Mouse (Mus musculus) liver, embryonic 15.5 days (tissue): ENCODE results near the gene Ksr2. TPM values are rescaled to one million over a fixed set of nuclear protein-coding genes. Genes with fewer than 3 reads are reported as not detected.

Source experiments
- ATAC-seq: fragments of 200-750 bp; cut with Nextera tagmentation; 2 replicates; pipeline ENCODE4 v1.8.0; 2017; ENCODE audit warnings: moderate number of reproducible peaks, mild to moderate bottlenecking, moderate library complexity; ENCODE audit not compliant: insufficient read depth
- H3K27ac ChIP-seq: fragments of 300-500 bp; sonication (generic); replicated peaks from 2 replicates; pipeline ENCODE4 v1.5.1; 2015; ENCODE audit warnings: mild to moderate bottlenecking, inconsistent platforms
- H3K27me3 ChIP-seq: fragments of 300-500 bp; sonication (generic); 2 replicates; pipeline ENCODE4 v1.6.1; 2015; ENCODE audit warnings: mild to moderate bottlenecking, inconsistent platforms
- H3K36me3 ChIP-seq: fragments of 300-500 bp; sonication (generic); replicated peaks from 2 replicates; pipeline ENCODE4 v1.6.1; 2015; ENCODE audit warnings: moderate library complexity, mild to moderate bottlenecking, inconsistent platforms
- H3K4me1 ChIP-seq: fragments of 300-500 bp; sonication (generic); replicated peaks from 2 replicates; pipeline ENCODE4 v1.6.1; 2015; ENCODE audit warnings: inconsistent platforms
- H3K4me2 ChIP-seq: fragments of 300-500 bp; sonication (generic); 2 replicates; pipeline ENCODE4 v1.6.1; 2015; ENCODE audit warnings: moderate library complexity, mild to moderate bottlenecking, inconsistent platforms
- H3K4me3 ChIP-seq: fragments of 300-500 bp; sonication (generic); replicated peaks from 2 replicates; pipeline ENCODE4 v1.5.1; 2015; ENCODE audit warnings: mild to moderate bottlenecking, inconsistent platforms
- H3K9ac ChIP-seq: fragments of 300-500 bp; sonication (generic); 2 replicates; pipeline ENCODE4 v1.6.1; 2015; ENCODE audit warnings: moderate library complexity, mild to moderate bottlenecking, inconsistent platforms
- H3K9me3 ChIP-seq: fragments of 300-500 bp; sonication (generic); replicated peaks from 2 replicates; pipeline ENCODE4 v1.6.1; 2016; ENCODE audit warnings: inconsistent platforms
- WGBS: fragments of 180-500 bp; shearing (Covaris S2); methylation state at CpG from one replicate; pipeline ENCODE4 v1.1.7; 2015; ENCODE audit warnings: mixed read lengths; ENCODE audit not compliant: insufficient replicate concordance; 5-methylcytosine and 5-hydroxymethylcytosine counted together
- polyA plus RNA-seq: library from polyadenylated mRNA; unstranded; fragments of >200 nt; fragmentation: Nextera tagmentation; extraction: Ambion mirVana; gene quantifications from 2 replicates; pipeline ENCODE4 v1.2.1, GENCODE M21; 2015

Ksr2 gene
- polyA plus RNA-seq, 1 experiment from 2014 or later = 0.10 TPM

DNA sequence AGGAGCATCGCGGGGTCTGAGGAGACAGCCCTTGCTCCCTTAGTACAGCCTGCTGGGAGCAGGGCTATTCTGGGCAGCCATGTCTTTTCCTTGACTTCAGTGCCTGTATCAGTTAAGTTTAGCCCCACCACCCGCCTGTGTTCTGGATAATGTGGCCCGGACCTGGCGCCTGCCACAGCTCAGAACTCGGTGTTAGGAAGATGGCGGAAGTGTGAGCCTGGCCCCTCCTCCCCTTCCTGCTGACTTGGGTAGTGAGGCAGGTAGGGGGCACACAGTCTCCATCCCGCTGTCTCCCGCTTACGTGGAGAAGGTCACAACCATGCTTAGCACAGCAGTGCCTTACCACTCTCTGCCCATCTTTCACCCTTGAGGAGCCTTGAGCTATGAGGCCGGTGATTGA lies 68.2 kb downstream of the Ksr2 start:
- H3K9ac ChIP-seq = no peak overlapping the region
- no peak overlapping the region for H3K27ac ChIP-seq
- no peaks in the 10 kb centered on the region for H3K9me3 ChIP-seq
- WGBS = 74% methylated on average over 11 of the region's 11 CpGs
- ATAC-seq = no peak
- no peaks in the 10 kb centered on the region for H3K4me1 ChIP-seq
- H3K4me3 ChIP-seq = no peak overlapping the region
- no peaks in the 10 kb centered on the region for H3K27me3 ChIP-seq
- no peaks in the 10 kb centered on the region for H3K36me3 ChIP-seq
- no peak overlapping the region for H3K4me2 ChIP-seq

DNA sequence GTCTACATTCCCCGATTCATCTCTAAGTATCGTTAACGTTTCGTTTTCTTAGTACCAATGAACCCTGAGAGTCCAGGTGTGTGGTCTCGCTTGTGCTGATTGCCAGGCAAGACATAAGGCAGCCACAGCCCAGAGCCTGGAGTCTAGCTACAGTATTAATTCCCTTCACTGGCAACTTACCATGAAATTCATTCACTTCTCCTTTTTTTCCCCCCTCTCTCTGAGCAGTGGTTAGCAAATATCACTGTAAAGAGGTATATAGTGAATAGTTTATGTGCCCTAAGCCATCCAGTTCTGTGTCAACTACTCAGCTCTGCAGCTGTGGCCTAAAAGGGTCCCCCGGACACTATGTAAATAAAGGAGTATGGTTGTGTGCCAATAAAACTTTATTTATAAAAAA lies 71.6 kb downstream of the Ksr2 start:
- Histone ChIP-seq H3K9ac (no peak overlapping the region), H3K4me2 (no peak overlapping the region), H3K27me3 (no peaks in the 10 kb centered on the region), H3K36me3 (no peaks in the 10 kb centered on the region), H3K9me3 (no peaks in the 10 kb centered on the region), H3K4me1 (no peaks in the 10 kb centered on the region), H3K4me3 (no peak overlapping the region), H3K27ac (no peak overlapping the region)
- ATAC-seq = no peak
- 57% methylated on average over 6 of the region's 6 CpGs for WGBS

DNA sequence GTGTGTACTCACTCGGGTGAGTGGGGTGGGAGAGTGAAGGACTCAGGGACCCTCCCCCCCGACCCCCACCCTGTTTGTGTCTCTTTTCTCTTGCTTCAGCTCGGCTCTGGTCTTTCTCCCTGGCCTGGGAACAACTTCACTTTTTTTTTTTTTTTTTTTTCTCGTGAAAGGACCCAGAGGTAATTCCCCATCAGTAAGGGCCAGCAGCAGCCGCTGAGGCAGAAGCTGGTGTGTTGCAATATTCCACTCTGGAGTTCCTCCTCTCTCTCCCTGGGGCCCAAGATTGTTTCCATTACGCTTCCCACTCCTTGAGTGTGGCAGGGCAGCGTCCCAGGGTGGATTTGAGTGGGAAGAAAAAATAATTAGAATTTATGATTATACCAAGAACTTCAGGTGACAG lies 72.3 kb downstream of the Ksr2 start:
- no peaks in the 10 kb centered on the region for H3K36me3 ChIP-seq
- WGBS = 33% methylated on average over 7 of the region's 7 CpGs
- no peak for ATAC-seq
- no peaks in the 10 kb centered on the region for H3K27me3 ChIP-seq
- H3K4me2 ChIP-seq = no peak overlapping the region
- no peaks in the 10 kb centered on the region for H3K4me1 ChIP-seq
- no peak overlapping the region for H3K27ac ChIP-seq
- H3K9ac ChIP-seq = no peak overlapping the region
- no peaks in the 10 kb centered on the region for H3K9me3 ChIP-seq
- no peak overlapping the region for H3K4me3 ChIP-seq

DNA sequence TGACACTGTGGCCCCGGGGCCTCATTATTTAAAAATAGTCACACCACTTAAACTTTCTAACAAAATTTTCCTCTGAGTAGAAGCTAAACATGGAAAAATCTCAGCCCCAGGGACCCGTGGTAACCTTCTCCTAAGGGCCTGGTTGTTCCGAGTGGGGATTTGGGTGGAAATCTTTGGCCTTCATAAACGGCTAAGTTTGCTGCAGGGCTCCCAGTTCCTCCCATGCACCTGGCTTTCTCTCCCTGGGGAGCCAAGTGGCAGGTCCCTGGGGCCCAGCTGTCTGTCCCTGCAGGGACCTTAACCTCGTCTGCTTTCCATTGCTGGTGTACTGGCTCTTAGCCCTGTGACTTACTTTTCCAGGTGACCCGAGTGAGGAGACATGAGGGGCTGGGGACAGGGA lies 74.4 kb downstream of the Ksr2 start:
- ATAC-seq = no peak
- WGBS = 63% methylated on average over 6 of the region's 6 CpGs
- Histone ChIP-seq H3K9me3 (no peaks in the 10 kb centered on the region), H3K4me1 (no peaks in the 10 kb centered on the region), H3K36me3 (no peaks in the 10 kb centered on the region), H3K4me2 (no peak overlapping the region), H3K9ac (no peak overlapping the region), H3K4me3 (no peak overlapping the region), H3K27me3 (no peaks in the 10 kb centered on the region), H3K27ac (no peak overlapping the region)

DNA sequence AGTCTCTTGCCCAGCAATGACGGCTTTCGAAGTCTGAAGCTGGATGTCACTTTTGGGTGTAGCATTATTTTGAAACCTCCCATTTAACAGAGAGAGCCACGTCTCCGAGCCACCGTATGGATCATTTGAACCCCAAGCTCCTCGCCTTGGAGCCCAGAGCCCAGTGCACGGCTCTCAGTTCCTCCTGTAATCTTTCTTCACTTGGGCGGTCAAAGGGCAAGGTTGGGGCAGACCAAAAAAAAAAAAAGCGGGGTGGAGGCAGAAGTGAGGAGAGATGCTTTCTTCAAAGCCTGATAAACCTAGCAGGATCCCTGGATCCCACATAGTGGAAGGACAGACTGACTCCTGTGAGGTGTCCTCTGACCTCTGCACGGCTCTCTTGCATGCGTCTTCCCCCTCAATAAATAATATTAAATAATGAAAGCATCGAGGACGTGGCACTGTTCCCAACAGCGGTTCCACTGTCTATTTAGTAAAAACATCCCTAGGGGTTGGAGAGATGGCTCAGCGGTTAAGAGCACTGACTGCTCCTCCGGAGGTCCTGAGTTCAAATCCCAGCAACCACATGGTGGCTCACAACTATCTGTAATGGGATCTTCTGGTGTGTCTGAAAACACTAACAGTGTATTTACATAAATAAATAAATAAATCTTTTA lies 75.0 kb downstream of the Ksr2 start:
- Histone ChIP-seq H3K9ac (no peak overlapping the region), H3K36me3 (no peaks in the 10 kb centered on the region), H3K4me3 (no peak overlapping the region), H3K4me1 (no peaks in the 10 kb centered on the region), H3K9me3 (no peaks in the 10 kb centered on the region), H3K27ac (no peak overlapping the region), H3K4me2 (no peak overlapping the region), H3K27me3 (no peaks in the 10 kb centered on the region)
- no peak for ATAC-seq
- WGBS = 75% methylated on average over 16 of the region's 16 CpGs

DNA sequence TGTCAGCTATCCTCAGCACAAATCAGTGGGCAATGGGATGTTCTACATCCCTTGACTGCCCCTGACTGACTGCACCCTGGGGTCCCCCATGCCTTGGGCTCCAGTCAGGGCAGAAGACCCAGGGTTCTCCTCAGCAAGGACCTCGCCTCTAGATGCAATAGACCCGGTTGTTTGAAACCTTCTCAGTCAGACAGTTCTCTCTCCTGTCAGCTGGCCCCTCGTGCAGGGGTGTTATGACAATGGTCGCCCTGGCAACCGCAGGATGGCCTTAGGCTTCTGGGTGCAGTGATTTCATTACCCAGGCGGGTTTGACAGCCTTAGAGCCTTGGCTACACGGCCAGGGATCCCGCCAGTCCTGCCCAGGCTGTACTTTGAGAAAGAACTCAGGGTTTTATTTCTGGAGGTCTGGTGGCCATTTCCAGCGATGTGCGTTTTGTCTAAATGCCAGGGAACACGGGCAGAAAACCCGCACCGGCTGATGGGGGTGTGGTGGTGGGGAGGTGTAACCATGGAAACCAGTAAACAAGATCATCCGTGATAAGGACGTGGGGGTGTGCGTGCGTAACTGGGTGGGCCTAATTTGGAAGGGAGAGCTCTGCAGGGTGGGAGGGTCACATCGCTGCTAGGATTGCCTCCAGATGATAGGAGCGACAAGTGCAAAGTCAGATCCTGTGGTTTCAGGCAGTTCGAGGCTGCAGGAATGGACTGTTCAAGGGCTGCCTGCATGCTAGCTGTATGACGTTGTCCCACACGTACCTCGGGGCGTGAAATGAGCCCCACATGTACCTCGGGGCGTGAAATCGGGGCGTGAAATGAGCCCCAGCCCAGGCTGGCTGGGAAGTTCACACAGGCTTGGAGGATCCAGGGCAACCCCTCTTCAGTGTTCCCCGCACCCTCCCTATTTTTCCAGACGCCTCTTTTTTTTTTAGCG lies 79.4 kb downstream of the Ksr2 start:
- H3K27me3 ChIP-seq = no peaks in the 10 kb centered on the region
- no peaks in the 10 kb centered on the region for H3K36me3 ChIP-seq
- no peaks in the 10 kb centered on the region for H3K4me1 ChIP-seq
- H3K9ac ChIP-seq = no peak overlapping the region
- H3K9me3 ChIP-seq = no peaks in the 10 kb centered on the region
- WGBS = 21% methylated on average over 31 of the region's 31 CpGs
- H3K4me3 ChIP-seq = no peak overlapping the region
- no peak overlapping the region for H3K27ac ChIP-seq
- H3K4me2 ChIP-seq = no peak overlapping the region
- no peak; the same call in 1 of the 2 replicates for ATAC-seq

DNA sequence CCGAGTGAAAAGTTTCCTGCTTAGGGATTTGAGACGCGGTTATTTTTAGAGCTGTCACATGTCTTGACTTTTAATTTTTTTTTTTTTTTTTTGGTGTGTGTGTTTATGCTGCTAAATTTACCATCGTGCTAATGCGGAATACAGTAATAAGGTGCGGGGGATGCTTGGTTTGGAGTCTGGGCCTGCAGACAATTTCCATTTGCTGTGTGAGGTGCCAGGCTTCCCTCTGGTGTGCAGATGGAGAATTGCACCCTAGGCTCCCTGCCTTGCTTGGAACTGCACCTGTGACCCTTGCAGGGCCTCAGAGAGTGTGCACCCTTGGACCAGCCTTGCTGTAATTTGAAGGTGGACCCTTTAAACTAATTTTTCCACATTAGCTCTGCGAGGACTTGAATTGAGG lies 80.1 kb downstream of the Ksr2 start:
- H3K4me1 ChIP-seq = no peaks in the 10 kb centered on the region
- no peaks in the 10 kb centered on the region for H3K9me3 ChIP-seq
- WGBS = 21% methylated on average over 7 of the region's 7 CpGs
- no peaks in the 10 kb centered on the region for H3K27me3 ChIP-seq
- ATAC-seq = no peak
- H3K27ac ChIP-seq = no peak overlapping the region
- H3K9ac ChIP-seq = no peak overlapping the region
- H3K4me3 ChIP-seq = no peak overlapping the region
- H3K36me3 ChIP-seq = no peaks in the 10 kb centered on the region
- H3K4me2 ChIP-seq = no peak overlapping the region

DNA sequence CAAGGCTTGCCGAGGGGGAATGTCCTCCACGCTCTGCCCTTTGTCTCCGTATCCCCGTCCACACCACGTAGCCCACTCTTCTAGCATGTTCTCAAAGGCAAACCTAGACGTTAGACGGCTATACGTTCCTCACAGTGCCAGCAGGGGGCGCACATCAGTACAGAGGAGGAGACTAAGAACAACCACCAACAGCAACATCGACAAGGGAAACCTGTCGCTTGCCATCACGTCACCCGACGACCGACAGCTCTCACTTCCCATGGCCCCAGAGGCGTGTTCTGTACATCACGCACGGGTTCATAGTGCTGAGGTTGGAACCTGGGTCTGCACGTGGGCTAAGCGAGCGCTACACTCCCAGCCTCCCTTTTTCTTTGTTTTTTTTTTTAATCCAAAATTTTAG lies 83.3 kb downstream of the Ksr2 start:
- Histone ChIP-seq H3K9ac (no peak overlapping the region), H3K27ac (no peak overlapping the region), H3K27me3 (no peaks in the 10 kb centered on the region), H3K9me3 (no peaks in the 10 kb centered on the region), H3K4me3 (no peak overlapping the region), H3K4me1 (no peaks in the 10 kb centered on the region), H3K4me2 (no peak overlapping the region), H3K36me3 (no peaks in the 10 kb centered on the region)
- no peak for ATAC-seq
- 50% methylated on average over 21 of the region's 21 CpGs for WGBS

DNA sequence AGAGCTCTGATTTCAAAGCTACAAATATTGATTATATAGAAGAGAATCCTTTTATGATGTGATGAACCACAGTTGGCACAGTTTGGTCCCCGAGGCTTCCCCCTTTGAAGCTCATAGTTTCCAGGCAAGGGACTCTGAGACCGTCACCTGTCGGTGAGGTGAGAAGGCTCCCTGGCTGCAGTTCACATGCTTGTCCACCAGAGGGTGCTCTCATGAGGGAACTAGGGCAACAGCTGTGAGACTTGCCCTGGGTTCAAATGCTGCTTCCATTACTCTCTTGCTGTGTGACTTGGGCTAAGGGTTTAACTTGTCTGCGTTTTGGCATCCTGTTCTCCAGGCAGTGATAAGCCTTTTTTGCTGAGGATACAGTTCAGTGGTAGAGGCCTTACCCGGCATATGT lies 88.8 kb downstream of the Ksr2 start:
- Histone ChIP-seq H3K27me3 (no peaks in the 10 kb centered on the region), H3K27ac (no peak overlapping the region), H3K9ac (no peak overlapping the region), H3K4me3 (no peak overlapping the region), H3K4me2 (no peak overlapping the region), H3K9me3 (no peaks in the 10 kb centered on the region), H3K36me3 (no peaks in the 10 kb centered on the region), H3K4me1 (no peaks in the 10 kb centered on the region)
- 66% methylated on average over 5 of the region's 5 CpGs for WGBS
- ATAC-seq = no peak

DNA sequence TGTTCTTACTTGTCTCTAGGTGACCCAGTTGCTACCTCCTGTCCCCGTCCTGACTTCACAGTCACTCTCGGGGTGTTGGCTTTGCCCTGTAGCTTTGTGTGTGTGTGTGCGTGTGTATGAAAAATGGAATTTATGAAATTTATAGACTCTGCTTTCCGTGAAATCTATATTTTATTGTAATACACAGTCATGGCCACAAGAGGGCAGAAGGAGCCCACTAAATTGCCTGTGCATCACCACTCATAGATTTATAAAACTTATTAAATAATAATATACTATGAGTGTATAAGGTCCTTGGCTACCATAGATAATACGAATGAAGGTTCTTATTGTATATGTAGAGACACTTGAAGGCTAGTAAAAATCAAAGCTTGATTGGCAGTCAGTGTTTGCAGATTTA lies 90.6 kb downstream of the Ksr2 start:
- WGBS = 63% methylated on average over 5 of the region's 5 CpGs

DNA sequence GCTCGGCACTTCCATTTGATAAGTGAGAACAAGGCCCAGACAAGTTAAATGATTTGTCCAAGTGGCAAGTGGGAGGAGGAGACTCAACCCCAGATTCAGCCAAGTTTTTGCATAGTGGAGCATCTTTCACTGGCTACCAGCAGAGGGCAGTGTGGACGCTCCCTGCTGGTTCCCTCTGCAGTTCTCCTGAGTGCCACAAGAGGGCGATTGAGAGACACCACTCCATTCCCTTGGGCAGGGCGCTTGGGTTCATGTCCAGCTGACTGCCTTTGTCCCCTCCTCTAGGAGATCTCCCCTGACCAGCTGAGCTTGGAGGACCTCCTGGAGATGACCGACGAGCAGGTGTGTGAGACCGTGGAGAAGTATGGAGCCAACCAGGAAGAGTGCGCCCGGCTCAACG lies 91.4 kb downstream of the Ksr2 start:
- Histone ChIP-seq H3K4me2 (no peak overlapping the region), H3K4me3 (no peak overlapping the region), H3K9me3 (no peaks in the 10 kb centered on the region), H3K4me1 (no peaks in the 10 kb centered on the region), H3K27ac (no peak overlapping the region), H3K36me3 (no peaks in the 10 kb centered on the region), H3K9ac (no peak overlapping the region), H3K27me3 (no peaks in the 10 kb centered on the region)
- WGBS = 58% methylated on average over 10 of the region's 10 CpGs
- no peak for ATAC-seq

More for the DNA sequence above, 90.6 kb downstream of the Ksr2 start:
- no peak overlapping the region for H3K27ac ChIP-seq
- no peak overlapping the region for H3K4me3 ChIP-seq
- H3K27me3 ChIP-seq = no peaks in the 10 kb centered on the region
- no peaks in the 10 kb centered on the region for H3K4me1 ChIP-seq
- H3K9ac ChIP-seq = no peak overlapping the region
- no peaks in the 10 kb centered on the region for H3K9me3 ChIP-seq
- no peak for ATAC-seq
- no peak overlapping the region for H3K4me2 ChIP-seq
- no peaks in the 10 kb centered on the region for H3K36me3 ChIP-seq
